Mouse (Mus musculus): ENCODE data around the gene Ceacam13. TPM values are rescaled to one million over a fixed set of nuclear protein-coding genes. Genes with fewer than 3 reads are reported as not detected.
"Not testable (repeated sequence)": the region's sequence is repeated elsewhere in the genome, so short reads cannot be mapped to it uniquely, and the experiment has no call there.

The Ceacam13 gene
- total RNA-seq (2021) = not detected
- long read RNA-seq, experiment 1 = 0 reads
- long read RNA-seq, experiment 2 = 0 reads

DNA sequence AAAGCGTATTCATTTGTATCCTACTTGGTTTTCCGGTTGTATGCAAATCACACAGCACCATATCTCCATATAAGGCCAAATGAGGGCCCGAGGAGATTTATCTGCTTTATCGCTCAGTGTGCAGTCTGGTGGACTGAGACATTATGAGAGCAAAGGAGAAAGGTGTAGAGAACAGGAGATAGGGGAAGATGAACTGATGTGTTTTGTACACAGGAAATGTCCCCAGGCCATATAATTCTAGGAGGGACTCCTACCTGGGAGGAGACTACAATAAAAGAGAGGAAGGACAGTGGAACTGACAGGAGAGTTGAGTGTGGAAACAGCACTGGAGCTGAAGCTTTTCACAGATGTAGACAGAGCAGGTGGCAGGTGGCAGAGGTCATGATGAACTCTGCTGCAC lies at the start of gene Ceacam13:
Ceacam13 (plus strand) TSS at position 301 of the 400 bp plus-strand sequence.
- DNase-seq = no peak

DNA sequence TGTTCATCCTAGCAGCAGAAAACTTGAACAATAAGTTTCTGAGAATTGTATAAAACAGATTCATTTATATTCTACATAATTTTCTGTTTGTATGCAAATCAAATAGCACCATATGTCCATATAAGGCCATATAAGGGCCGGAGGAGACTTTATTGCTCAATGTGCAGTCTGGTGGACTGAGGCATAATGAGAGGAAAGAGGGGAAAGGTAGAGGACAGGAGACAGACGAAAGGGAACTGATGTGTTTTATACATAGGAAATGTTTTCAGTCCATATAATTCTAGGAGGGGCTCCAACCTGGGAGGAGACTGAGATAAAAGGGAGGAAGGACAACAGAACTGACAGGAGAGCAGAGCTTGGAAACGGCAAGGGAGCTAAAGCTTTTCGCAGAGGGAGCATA lies 37.9 kb upstream of the Ceacam13 start, which contains the start of gene Ceacam11:
Ceacam11 (plus strand) TSS at position 301 of the 400 bp plus-strand sequence.
- DNase-seq = no peak

DNA sequence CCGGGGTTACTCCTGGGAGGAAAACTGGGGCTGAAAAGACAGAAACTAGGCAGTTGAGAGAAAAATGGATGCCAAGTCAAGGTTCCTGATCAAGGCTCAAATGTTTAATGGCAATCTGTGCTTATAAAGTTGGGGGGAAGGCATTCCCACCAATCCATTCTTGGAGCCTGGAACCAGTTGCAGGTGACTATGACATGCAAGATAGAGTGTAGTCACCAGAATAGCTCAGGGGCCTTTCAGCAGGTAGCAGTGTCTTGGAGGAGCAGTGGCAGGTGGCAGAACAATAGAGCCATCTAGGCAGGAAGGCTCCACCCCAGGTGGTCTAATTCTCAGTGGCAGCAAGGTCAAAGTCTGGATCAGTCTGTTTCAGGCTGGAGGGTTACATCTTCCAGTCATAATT lies 8.6 kb upstream of the Ceacam13 start:
- DNase-seq = not testable (repeated sequence)

DNA sequence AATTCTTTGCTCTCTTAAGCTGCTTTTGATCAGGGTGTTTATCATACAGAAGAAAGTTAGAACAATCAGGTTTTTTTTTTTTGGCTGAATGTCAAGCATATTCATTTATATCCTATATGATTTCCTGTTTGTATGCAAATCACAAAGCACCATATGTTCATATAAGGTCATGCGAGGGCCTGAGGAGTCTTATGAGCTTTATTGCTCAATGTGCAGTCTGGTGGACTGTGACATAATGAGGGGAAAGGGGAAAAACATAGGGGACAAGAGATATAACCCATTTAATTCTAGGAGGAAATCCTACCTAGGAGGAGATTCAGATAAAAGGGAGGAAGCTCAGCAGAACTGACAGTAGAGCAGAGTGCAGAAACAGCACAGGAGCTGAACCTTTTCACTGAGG lies 55.9 kb downstream of the Ceacam13 start, which contains the start of gene Ceacam12:
Ceacam12 (plus strand) TSS at position 301 of the 400 bp plus-strand sequence.
- no peak for DNase-seq

Small RNAs within 50 kb of the gene (microRNA-seq; reads per million reads assigned to microRNA genes)
- gene Gm22414 = 0 reads per million in 2 experiments

Other genes starting within 250 kb of the Ceacam13 start
- not detected for gene Ceacam14, start 197.3 kb upstream of the Ceacam13 start, total RNA-seq (2021)
- not detected for gene Gm5155, start 138.1 kb upstream of the Ceacam13 start, total RNA-seq (2021)
- not detected for gene Ceacam11, start 37.8 kb upstream of the Ceacam13 start, total RNA-seq (2021)
- gene Ceacam12, start 56.0 kb downstream of the Ceacam13 start, total RNA-seq (2021) = not detected
- gene Igfl3, start 166.6 kb downstream of the Ceacam13 start, total RNA-seq (2021) = not detected
- not detected for gene Mill1, start 235.5 kb downstream of the Ceacam13 start, total RNA-seq (2021)